Mouse (Mus musculus) brain, adult 2 months (tissue): ENCODE measurements around the gene Il20rb.

Source experiments
- DNase-seq: peaks from one replicate; pipeline ENCODE4 v3.0.0; 2011; ENCODE audit warnings: low read depth, low spot score

Gene Il20rb

DNA sequence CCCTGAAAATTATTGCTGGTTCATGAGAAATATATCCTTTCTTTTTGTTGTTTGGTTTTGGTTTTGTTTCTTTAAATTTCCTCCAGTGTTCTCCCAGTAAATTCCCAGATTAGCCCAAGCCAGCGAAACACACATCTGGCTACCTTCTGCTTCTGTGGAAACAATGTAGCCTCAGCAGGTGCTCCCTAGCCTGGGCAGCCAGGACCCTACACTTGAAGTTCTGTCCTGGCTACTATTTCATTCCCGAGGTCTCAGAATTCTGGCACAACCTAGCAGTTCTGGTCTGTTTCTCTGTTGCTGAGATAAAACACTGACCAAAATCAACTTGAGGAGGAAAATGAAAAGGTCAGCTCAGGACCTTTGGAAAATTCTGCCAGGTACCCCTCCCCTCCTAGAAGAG is 55.2 kb downstream of the Il20rb start:
- no peak for DNase-seq

DNA sequence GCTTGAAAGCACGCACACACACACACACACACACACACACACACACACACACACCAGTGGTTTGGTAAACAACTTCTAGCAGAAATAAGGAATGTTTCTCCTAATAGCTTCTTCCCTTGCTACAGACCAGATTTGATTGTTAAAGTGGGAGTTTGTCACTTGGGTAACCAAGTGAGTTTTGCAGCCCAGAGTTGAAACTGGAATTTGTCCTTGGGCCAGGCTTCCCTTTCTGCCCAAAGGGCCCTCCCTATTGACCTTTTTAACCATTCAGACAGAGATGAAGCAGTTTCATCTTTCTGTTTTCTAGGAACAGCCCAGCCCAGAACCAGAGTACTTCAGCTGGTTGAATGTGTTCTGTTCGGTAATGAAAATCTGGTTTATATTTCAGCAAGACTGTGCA is 55.7 kb downstream of the Il20rb start:
- DNase-seq = no peak

DNA sequence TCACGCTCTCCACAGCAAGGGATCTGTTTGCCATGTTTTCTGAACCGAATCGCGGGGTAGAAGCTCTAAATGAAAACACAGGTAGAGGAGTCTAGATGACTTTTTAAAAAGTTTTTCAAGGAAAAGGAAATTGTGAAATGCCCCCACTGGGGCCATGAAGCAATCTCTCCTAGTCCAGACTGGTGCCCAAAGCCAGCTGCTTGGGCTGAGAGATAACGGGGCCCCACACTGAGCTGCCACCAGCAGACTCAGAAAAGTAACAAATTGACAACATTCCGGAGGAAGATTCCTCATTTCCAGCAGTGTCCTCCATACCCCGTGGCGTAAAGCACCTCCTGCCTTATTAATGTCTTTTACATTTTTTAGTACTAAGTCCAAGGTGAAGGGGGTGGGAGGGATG is 66.9 kb downstream of the Il20rb start:
- DNase-seq = no peak

DNA sequence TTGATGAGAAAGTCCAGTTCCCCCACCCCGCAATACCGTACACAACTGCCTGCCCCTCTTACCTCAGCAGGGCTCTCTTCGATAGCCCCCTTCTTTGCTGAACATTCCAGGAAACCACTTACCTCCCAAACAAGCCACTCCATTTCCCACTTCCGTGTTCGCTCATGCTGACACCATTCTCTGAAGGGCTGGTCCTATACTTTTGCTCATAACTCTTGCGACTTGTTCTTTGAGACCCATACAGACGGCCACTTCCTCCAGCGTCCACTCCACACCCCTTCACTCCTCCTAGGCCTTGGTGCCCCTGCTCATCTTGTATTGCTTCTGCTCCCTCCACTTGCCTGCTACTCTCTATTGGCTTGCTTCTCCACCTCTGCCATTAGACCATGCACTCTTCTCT is 67.5 kb downstream of the Il20rb start:
- DNase-seq = no peak

DNA sequence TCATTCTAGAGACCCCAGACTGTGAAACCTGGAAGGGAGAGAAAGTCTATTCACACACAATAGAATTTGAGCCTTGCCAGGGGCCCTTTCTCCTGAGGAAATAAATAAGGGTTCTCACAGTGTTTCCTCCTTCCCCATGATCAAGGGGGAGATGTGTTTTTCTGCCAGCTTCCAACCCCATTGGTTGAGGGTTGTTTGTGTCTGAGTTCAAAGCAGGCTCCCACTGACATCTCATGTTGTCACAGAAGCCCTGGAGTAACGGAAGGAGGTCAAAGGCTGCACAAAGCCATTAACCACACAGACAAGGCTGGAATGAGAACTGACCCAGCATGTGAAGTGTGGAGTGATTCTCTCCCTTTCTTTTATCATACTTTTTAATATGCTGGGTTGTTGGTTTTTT is 69.8 kb downstream of the Il20rb start:
- DNase-seq = no peak

DNA sequence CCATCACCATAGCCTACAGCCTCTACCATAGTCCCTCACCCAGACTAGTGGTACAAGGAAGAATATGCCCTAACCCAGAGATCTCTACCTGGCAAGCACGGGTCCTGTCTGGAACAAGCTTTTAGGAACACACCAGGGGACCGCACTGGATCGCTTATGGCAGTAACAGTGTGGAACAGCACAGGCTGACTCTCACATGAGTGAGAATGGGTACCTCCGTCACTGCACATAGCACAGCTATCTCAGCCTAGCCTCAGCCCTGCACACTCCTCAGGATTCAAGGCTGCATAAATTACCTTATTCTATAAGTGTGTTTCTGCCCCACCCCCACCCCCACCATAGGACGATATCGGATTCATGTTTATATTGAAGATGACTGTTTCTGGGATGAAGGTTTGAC is 70.3 kb downstream of the Il20rb start:
- DNase-seq = no peak

DNA sequence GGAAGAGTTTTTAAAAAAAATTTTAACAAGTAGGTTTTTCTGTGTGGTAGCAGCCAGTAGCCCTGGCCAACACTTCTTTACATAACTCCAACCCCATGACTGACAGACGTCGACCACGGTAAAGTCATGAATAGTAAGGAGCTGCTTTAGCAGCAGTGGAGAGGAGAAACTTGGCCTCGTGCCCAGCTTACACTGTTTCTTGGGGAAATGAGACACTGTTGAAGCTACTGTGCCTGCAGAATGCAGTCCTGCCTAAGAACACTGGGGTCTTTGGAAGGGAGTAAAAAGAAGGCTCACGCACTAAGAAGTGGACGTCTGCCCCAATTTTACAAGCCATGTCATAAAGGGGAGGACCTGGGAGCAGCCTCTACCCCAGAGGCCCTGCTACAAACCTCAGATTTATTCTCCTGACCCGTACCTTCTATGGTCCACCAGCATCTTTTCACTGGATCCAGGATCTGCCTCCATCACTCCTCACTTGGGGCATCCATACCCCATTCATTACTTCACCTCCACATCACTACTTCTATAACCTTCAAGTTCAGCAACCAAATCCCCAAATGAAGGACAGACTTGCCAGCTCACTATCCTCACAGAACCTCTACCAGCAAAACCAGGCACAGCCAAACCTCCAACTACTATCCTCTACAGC is 71.1 kb downstream of the Il20rb start:
- peak; percentile 54 for DNase-seq
